Mouse (Mus musculus) kidney, embryonic 14.5 days (tissue): Measurements from ENCODE around the gene Rsc1a1. TPM values are rescaled to one million over a fixed set of nuclear protein-coding genes. Genes with fewer than 3 reads are reported as not detected.

Experiments
- ATAC-seq: fragments of 200-750 bp; cut with Nextera tagmentation; 2 replicates; pipeline ENCODE4 v1.8.0; 2017; ENCODE audit warnings: moderate number of reproducible peaks, mild to moderate bottlenecking, moderate TSS enrichment, moderate library complexity; ENCODE audit not compliant: low FRiP score, low TSS enrichment
- H3K27ac ChIP-seq: fragments of 300-500 bp; sonication (generic); 2 replicates; pipeline ENCODE4 v1.5.1; 2014; ENCODE audit warnings: low read depth, mild to moderate bottlenecking, low read length, moderate library complexity, mixed read lengths
- H3K27me3 ChIP-seq: fragments of 300-500 bp; sonication (generic); 2 replicates; pipeline ENCODE4 v1.6.1; 2014; ENCODE audit warnings: mild to moderate bottlenecking, low read length; ENCODE audit not compliant: control insufficient read depth, insufficient read depth
- H3K36me3 ChIP-seq: fragments of 300-500 bp; sonication (generic); 2 replicates; pipeline ENCODE4 v1.6.1; 2014; ENCODE audit warnings: low read length, mixed read lengths; ENCODE audit not compliant: control insufficient read depth, insufficient read depth
- H3K4me1 ChIP-seq: fragments of 300-500 bp; sonication (generic); 2 replicates; pipeline ENCODE4 v1.6.1; 2014; ENCODE audit warnings: low read length, mixed read lengths; ENCODE audit not compliant: control insufficient read depth, insufficient read depth
- H3K4me2 ChIP-seq: fragments of 300-500 bp; sonication (generic); replicated peaks from 2 replicates; pipeline ENCODE4 v1.6.1; 2014; ENCODE audit warnings: low read depth, mild to moderate bottlenecking, low read length
- H3K4me3 ChIP-seq: fragments of 300-500 bp; sonication (generic); 2 replicates; pipeline ENCODE4 v1.5.1; 2014; ENCODE audit warnings: mild to moderate bottlenecking, low read length
- H3K9ac ChIP-seq: fragments of 300-500 bp; sonication (generic); 2 replicates; pipeline ENCODE4 v1.6.1; 2014; ENCODE audit warnings: low read depth, mild to moderate bottlenecking, low read length, moderate library complexity
- H3K9me3 ChIP-seq: fragments of 300-500 bp; sonication (generic); 2 replicates; pipeline ENCODE4 v1.6.1; 2016; ENCODE audit warnings: low read length; ENCODE audit not compliant: control insufficient read depth
- WGBS: fragments of 180-500 bp; shearing (Covaris S2); extraction: QIAGEN DNeasy Blood & Tissue Kit; methylation state at CpG from one replicate; pipeline ENCODE4 v1.1.7; 2014; 5-methylcytosine and 5-hydroxymethylcytosine counted together
- polyA plus RNA-seq: library from polyadenylated mRNA; unstranded; fragments of >200 nt; fragmentation: Nextera tagmentation; extraction: Ambion mirVana; gene quantifications from 2 replicates; pipeline ENCODE4 v1.2.1, GENCODE M21; 2014

Rsc1a1 gene
- polyA plus RNA-seq, 1 experiment from 2014 or later: not detected

- no peaks in the 10 kb centered on the region for H3K9me3 ChIP-seq
- H3K9ac ChIP-seq: no peak overlapping the region
- H3K4me1 ChIP-seq: peaks cover 9% of the 10 kb centered on the region
- H3K36me3 ChIP-seq: peaks cover 42% of the 10 kb centered on the region
- H3K4me2 ChIP-seq: no peak overlapping the region
- H3K27me3 ChIP-seq: no peaks in the 10 kb centered on the region
- no peak overlapping the region for H3K27ac ChIP-seq
- H3K4me3 ChIP-seq: no peak overlapping the region
- 87% methylated on average over 25 of the region's 25 CpGs for WGBS
- no peak for ATAC-seq
Observed at GRCm38 (mm10) chr4:141641961-141642811, 43.2 kb downstream of the Rsc1a1 start.

GRCm38 (mm10) chr4:141641353-141641771 lies 44.0 kb downstream of the Rsc1a1 start:
- 86% methylated on average over 7 of the region's 7 CpGs for WGBS
- no peaks in the 10 kb centered on the region for H3K27me3 ChIP-seq
- no peak overlapping the region for H3K4me3 ChIP-seq
- peaks cover 9% of the 10 kb centered on the region for H3K4me1 ChIP-seq
- no peaks in the 10 kb centered on the region for H3K9me3 ChIP-seq
- no peak overlapping the region for H3K27ac ChIP-seq
- H3K4me2 ChIP-seq: no peak overlapping the region
- H3K36me3 ChIP-seq: peaks cover 50% of the 10 kb centered on the region
- no peak for ATAC-seq
- H3K9ac ChIP-seq: no peak overlapping the region

GRCm38 (mm10) chr4:141639474-141639873 lies 45.9 kb downstream of the Rsc1a1 start:
- H3K36me3 ChIP-seq: peaks cover 62% of the 10 kb centered on the region

GRCm38 (mm10) chr4:141636693-141637092 lies 48.7 kb downstream of the Rsc1a1 start:
- H3K4me3 ChIP-seq: no peak overlapping the region
- WGBS: 93% methylated on average over 5 of the region's 5 CpGs
- H3K27ac ChIP-seq: no peak overlapping the region
- H3K9me3 ChIP-seq: no peaks in the 10 kb centered on the region
- H3K4me1 ChIP-seq: no peaks in the 10 kb centered on the region
- H3K27me3 ChIP-seq: no peaks in the 10 kb centered on the region
- H3K36me3 ChIP-seq: peaks cover 81% of the 10 kb centered on the region
- no peak overlapping the region for H3K9ac ChIP-seq
- H3K4me2 ChIP-seq: no peak overlapping the region
- no peak for ATAC-seq

More at GRCm38 (mm10) chr4:141639474-141639873, 45.9 kb downstream of the Rsc1a1 start:
- Histone ChIP-seq H3K4me2 (no peak overlapping the region), H3K4me3 (no peak overlapping the region), H3K9ac (no peak overlapping the region), H3K4me1 (peaks cover 9% of the 10 kb centered on the region), H3K27ac (no peak overlapping the region), H3K27me3 (no peaks in the 10 kb centered on the region), H3K9me3 (no peaks in the 10 kb centered on the region)
- 64% methylated on average over 11 of the region's 11 CpGs for WGBS
- no peak for ATAC-seq

GRCm38 (mm10) chr4:141635991-141636390 lies 49.4 kb downstream of the Rsc1a1 start:
- H3K4me1 ChIP-seq: no peaks in the 10 kb centered on the region
- no peak overlapping the region for H3K27ac ChIP-seq
- H3K4me2 ChIP-seq: no peak overlapping the region
- H3K9me3 ChIP-seq: no peaks in the 10 kb centered on the region
- no peaks in the 10 kb centered on the region for H3K27me3 ChIP-seq
- peaks cover 81% of the 10 kb centered on the region for H3K36me3 ChIP-seq
- H3K4me3 ChIP-seq: no peak overlapping the region
- no peak overlapping the region for H3K9ac ChIP-seq
- no peak for ATAC-seq
- 80% methylated on average over 9 of the region's 9 CpGs for WGBS

Other genes starting within 250 kb of the Rsc1a1 start
- gene Srarp, start 249.5 kb downstream of the Rsc1a1 start, polyA plus RNA-seq: not detected in 2 replicates
- 28.0 and 37.3 TPM in 2 replicates for gene Zbtb17, start 240.9 kb downstream of the Rsc1a1 start, polyA plus RNA-seq
- gene Spen, start 147.0 kb downstream of the Rsc1a1 start, polyA plus RNA-seq: 13.1 and 19.3 TPM in 2 replicates
- gene Fblim1, start 79.5 kb downstream of the Rsc1a1 start, polyA plus RNA-seq: 49.4 and 71.3 TPM in 2 replicates
- gene Tmem82, start 67.0 kb downstream of the Rsc1a1 start, polyA plus RNA-seq: 0.86 and 1.2 TPM in 2 replicates
- 0.07 TPM in 1 of 2 replicates, not detected in the other for gene Slc25a34, start 61.8 kb downstream of the Rsc1a1 start, polyA plus RNA-seq
- gene Plekhm2, start 20.7 kb downstream of the Rsc1a1 start, polyA plus RNA-seq: 3.5 and 6.8 TPM in 2 replicates
- gene Ddi2, start 37.8 kb upstream of the Rsc1a1 start, polyA plus RNA-seq: 11.0 and 20.6 TPM in 2 replicates
- 1.1 and 1.6 TPM in 2 replicates for gene Agmat, start 61.1 kb upstream of the Rsc1a1 start, polyA plus RNA-seq
- gene Dnajc16, start 105.3 kb upstream of the Rsc1a1 start, polyA plus RNA-seq: 3.2 and 5.2 TPM in 2 replicates
- gene Casp9, start 108.0 kb upstream of the Rsc1a1 start, polyA plus RNA-seq: 14.5 and 24.3 TPM in 2 replicates
- not detected in 2 replicates for gene Cela2a, start 140.6 kb upstream of the Rsc1a1 start, polyA plus RNA-seq
- not detected in 2 replicates for gene Ctrc, start 160.8 kb upstream of the Rsc1a1 start, polyA plus RNA-seq
- 29.5 and 30.3 TPM in 2 replicates for gene Efhd2, start 189.3 kb upstream of the Rsc1a1 start, polyA plus RNA-seq